Mouse (Mus musculus): Measurements from ENCODE around the gene Nin.

- TF ChIP-seq MAZ (IDR thresholded peaks at IDR 0.05; ENCODE audit: low read depth, low read length), result no peak
- TF ChIP-seq CTCF (IDR thresholded peaks at IDR 0.05 in 2 of 3, conservative IDR thresholded peaks at IDR 0.05 in 1 of 3; ENCODE audit: control insufficient read depth in 1 of 3, insufficient read depth in 1 of 3, low read depth in 2 of 3, low read length in 3 of 3, poor library complexity in 1 of 3, severe bottlenecking in 1 of 3), result no peak
- TF ChIP-seq BHLHE40 (IDR thresholded peaks at IDR 0.05; ENCODE audit: borderline replicate concordance, low read depth, low read length), result no peak
- no peak for TF ChIP-seq ZMIZ1 (IDR thresholded peaks at IDR 0.05; ENCODE audit: low read depth, low read length)
- TF ChIP-seq USF1 (IDR thresholded peaks at IDR 0.05; ENCODE audit: low read depth, low read length), result no peak
- no peak for TF ChIP-seq MEF2A (IDR thresholded peaks at IDR 0.05; ENCODE audit: extremely low read depth, insufficient replicate concordance, low read depth, low read length, poor library complexity, severe bottlenecking)
- TF ChIP-seq USF2 (IDR thresholded peaks at IDR 0.05; ENCODE audit: borderline replicate concordance in 1 of 2, insufficient read depth in 1 of 2, low read depth in 1 of 2, low read length in 2 of 2), result no peak
- peak in 1 of 2 experiments; percentile 59; a peak in 2 of 4 replicates for TF ChIP-seq POLR2A (IDR thresholded peaks at IDR 0.05; ENCODE audit: control insufficient read depth in 1 of 2, insufficient read depth in 1 of 2, low read depth in 1 of 2, low read length in 2 of 2, poor library complexity in 1 of 2)
- TF ChIP-seq SMC3 (IDR thresholded peaks at IDR 0.05; ENCODE audit: low read depth, low read length), result no peak
- TF ChIP-seq UBTF (IDR thresholded peaks at IDR 0.05; ENCODE audit: borderline replicate concordance, insufficient read depth, low read depth, low read length), result no peak
- TF ChIP-seq GATA1 (IDR thresholded peaks at IDR 0.05; ENCODE audit: low read depth, low read length), result no peak; the same call in none of the 2 replicates
- TF ChIP-seq ETS1 (IDR thresholded peaks at IDR 0.05; ENCODE audit: low read depth, low read length), result no peak
- peak; percentile 60; the same call in 1 of the 2 replicates for TF ChIP-seq HCFC1 (IDR thresholded peaks at IDR 0.05; ENCODE audit: low read depth, low read length)
- TF ChIP-seq EP300 (IDR thresholded peaks at IDR 0.05; ENCODE audit: low read depth in 1 of 2, low read length in 2 of 2), result peak; percentile 25 to 50; a peak in 1 of 4 replicates
These were observed 6.0 kb upstream of the Nin start for GRCm38 (mm10) chr12:70119552-70119951.

All from MEL (cell line).